Mouse (Mus musculus): ENCODE results near the gene Slc1a3.

Gene Slc1a3

DNA sequence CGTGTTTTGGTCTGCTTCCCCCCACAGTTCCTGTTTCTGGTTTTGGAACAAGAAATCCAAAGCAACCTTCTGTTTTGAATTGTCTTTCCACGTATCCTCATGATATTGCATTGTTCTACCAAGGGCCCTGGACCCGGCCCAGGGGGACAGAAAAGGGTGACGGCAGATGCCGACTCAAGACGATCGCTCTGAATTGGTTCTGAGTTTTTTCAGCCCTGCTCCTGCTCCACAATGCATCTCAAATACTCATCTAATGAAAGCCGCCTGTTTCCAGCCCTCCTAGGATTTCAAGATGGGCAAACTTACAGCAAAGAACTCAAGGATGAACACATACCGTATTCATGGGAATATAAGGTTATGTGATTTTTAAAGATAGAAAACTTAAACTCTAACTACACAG, 55.3 kb downstream of the Slc1a3 start:
- DNase-seq = no peak

DNA sequence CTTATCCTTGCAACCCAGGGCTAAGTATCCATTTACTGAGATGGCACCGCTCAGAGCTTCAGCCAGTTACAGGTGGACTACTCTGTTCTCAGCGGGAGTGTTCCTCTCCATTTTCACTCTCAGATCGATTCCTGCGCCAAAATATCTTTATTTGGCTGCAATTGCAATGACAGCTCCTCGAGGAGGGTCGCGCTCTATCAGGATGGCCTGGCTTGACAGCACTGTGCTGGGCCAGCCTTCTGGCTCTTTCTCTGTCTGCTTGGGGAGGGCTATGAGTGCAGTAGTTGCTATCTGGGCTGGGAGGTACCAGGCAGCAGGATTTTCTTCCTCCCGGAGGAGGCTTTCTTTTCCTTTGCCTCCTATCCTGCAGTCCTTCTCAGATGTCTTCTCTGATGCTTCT, 57.9 kb downstream of the Slc1a3 start:
- DNase-seq = no peak

DNA sequence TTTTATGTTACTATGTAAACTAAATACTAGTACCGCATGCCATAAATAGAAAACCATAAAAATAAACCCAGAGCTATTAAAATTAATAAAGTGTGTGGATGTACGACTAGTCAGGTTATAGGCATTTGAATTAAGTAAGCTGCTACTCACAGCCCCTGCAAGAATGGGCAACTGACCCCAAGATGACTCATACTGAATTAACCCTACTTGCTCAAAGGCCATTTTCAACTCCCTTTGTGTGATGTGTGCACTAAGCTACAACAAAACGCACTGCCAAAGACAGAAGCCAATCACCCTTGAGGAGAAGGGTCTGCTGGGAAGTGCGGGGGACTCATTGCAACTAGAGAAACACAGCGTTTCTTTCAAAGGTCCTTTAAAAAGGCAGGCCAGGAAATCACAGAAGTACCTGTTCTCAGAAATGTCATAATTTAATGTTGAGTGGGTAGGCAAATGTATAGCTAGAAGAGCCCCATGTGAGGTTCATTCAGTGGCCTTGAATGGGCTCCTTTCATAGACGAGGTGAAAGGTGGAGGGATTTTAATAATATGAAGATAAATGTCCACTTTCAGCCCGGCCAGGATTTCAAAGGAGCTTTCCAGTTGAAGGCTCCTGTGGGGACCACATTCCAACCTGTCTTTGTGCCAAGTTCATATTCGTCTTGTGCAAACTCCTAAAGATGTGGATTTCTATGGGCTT, 66.4 kb downstream of the Slc1a3 start:
- DNase-seq = no peak

DNA sequence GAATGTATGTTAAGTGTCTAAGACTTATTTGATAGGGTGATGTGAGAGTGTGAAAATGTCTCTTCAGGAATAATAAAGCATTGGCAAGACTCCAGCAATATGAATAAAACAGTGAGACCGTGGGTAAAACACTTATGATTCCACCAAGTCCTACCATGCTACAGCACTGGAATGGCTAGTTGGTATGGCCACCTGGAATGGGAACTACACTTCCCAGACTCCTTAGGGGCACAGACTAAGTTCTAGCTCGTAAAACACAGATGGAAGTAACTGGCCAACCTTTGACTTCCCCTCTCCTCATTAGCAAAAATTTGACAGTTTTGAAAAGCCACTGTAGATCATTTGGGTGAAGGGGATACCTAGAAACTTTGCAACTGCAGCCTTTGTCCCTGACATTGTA, 70.7 kb downstream of the Slc1a3 start:
- DNase-seq = no peak

DNA sequence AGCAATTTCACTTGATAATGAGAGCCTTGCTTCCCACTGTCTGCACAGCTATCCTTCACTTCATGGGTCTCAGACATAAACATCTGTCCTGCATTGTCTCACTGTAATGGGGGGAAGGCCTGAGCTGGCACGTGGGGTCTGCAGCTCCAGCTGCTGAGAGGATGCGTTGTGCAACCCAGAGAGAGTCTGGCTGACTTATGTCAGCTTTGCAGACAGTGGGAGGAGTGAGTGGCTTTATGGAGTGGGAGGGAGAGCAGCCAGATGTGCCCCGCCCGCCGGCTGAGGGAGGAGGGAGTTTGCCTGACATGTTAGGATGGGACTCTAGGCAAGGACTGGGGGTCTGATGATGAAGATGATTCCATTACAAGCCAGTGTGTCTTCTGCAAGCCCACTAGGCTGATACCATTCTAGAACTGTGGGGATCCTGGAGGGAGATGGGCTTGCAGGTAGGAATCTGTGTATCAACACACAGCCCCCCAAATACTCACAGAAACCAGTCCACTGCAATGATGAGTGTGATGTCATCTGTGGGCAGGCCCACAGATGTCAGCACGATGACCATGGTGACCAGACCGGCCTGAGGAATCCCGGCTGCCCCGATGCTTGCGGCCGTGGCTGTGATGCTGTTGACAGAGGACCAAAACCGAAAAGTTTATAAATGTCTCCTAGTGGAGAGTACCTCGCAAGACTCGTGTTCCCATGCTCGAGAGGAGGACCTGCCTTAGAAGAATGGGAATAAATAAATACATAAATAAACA, 71.8 kb downstream of the Slc1a3 start:
- no peak for DNase-seq

DNA sequence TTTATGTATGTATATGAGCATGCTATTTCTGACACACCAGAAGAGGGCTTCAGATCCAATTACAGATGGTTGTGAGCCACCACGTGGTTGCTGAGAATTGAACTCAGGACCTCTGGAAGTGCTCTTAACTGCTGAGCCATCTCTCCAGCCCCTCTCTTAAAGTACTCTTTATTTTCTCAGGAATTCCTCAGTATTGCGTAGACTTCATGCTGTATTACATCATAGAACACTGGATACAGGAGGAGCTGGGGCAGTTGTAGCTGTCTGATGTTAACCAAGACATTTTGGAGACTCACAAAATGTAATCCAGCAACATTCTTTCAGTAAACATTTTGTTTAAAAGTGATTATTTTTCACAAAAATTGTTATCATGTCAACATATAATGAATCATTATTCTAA, 73.3 kb downstream of the Slc1a3 start:
- DNase-seq = no peak

DNA sequence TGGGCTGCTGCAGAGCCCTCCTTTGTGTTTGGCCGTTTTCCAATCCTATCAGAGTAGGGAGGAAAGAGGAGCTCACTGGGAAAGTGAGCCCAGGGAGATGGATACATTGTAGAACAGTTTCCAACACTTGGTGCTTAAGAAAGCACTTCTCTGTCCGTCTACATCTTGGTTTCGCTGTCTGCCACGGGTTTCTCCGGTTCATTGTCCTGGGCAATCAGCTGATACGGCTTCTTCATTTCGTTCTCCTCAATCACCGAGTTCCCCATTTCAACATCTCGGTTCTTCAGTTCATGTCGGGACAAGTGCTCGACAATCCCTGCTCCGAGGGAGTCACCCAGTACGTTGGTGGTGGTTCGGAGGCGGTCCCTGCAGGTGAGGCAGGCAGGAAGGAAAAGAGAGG, 74.6 kb downstream of the Slc1a3 start:
- DNase-seq = no peak

DNA sequence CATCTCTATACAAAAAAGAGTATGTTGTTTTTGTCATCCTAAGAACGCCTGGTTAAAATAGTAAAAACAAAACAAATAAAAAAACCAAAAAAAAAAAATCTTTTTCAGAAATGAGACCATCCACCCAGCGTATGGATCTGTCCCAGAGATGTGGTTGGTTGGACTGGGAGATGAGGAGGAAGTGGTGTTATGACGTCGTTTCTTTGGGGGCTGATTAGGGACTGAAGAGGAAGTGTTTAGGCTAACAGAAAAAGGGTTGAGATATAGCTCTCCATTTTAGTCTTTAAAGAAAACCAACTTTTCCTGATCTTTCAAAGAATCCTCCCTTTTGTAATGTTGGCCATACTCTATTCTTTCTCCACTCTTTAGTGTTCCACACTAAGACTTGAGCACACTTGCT, 75.8 kb downstream of the Slc1a3 start:
- no peak for DNase-seq

DNA sequence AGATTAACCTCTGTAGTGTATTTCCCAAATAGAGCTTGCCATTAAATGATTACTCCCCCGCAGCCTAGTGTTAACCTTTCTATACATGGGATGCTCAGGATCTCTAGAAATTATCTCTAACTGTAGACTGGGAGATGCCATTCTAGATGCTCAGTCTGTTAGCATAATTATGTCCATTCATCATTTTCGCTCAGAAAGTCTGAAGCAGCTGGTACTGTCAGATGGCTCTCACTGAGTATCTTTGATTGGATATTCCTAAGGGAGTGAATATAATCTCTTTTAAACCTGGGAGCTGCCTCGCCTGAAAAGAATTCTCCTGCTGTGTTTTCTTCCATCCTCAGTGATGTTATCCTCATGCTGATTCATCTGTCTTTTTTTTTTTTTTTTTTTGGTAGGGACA, 76.2 kb downstream of the Slc1a3 start:
- DNase-seq = no peak

DNA sequence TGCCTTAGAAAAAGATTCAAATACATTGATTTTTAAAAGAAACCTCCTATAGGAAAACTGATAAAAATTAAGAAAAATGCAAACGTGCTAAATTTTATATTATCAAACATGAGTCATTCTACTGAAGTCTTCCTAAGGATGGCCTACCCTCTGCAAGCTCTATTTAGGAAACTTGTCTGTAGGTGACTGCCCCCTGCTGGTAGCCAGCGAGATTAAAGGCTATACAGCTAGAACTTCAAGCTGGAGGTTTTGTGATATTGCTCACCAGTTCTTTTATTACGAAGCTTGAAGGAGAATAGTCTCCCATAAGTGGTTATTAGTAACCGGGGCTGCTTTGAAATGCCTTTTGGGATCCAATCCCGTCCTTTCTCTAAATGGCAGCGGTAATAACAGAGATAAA, 77.2 kb downstream of the Slc1a3 start:
- DNase-seq = peak; percentile 73

DNA sequence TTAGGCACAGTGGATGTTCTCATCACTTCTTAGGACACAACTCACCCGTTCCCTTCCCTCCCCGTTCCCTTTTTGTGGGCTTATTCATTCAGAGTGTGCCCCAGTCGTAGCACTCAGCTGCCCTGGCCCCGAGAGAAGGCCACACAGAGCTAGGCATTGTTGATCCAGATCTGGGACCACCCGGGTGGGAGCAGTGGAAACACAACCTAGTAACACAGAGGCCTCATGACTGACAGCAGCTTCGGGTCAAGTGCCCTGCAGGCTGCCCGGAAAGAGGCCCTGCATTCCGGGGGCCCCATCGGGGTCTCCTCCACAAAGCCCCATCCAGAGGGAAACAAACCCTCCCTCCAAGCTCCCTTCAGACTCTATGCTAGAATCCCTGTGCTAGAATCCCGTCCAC, 78.2 kb downstream of the Slc1a3 start:
- DNase-seq = no peak

DNA sequence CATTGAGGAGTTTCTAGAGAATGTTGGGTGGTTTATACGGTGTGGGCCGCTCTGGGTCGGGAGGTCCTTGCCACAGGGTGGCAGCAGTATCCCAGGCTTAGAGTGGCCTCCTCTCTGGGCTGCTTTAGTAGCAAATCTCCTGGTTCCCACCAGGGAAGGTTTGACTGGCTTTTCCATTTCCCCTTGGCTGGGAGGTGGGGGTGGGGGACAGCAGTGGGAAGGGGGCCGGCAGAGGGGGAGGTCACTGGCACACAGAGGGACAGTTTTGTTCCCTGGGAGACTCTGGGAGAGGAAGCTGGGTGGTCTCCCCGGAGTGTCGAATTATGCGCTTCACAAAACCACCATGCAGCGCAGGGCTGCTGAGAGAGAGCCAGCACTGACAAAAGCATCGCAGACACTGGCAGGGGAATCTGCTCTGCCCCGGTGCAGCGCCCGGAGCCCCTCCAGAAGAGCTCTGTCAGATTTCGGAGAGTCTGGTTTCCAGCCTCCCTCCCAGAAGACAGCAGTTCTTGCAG, 81.2 kb downstream of the Slc1a3 start:
- peak; percentile 77 for DNase-seq

DNA sequence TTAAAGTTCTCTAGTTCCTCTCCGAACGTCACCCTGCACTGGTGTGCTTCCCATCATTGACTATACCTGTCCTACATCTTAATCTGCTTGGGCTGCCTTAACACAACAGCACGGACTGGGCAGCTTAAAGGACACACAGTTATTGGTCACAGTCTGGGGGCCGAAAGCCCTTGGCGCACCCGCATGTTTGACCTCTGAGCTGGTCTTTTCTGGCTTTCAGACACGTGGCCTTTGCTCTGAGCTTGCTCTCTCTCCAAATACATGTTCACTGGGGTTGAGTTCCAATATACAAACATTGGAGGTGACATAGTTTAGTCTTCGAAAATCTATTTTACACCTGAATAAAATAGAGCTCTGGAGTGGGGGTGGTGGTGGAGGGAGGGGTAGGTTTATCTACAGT, 82.4 kb downstream of the Slc1a3 start:
- no peak for DNase-seq

DNA sequence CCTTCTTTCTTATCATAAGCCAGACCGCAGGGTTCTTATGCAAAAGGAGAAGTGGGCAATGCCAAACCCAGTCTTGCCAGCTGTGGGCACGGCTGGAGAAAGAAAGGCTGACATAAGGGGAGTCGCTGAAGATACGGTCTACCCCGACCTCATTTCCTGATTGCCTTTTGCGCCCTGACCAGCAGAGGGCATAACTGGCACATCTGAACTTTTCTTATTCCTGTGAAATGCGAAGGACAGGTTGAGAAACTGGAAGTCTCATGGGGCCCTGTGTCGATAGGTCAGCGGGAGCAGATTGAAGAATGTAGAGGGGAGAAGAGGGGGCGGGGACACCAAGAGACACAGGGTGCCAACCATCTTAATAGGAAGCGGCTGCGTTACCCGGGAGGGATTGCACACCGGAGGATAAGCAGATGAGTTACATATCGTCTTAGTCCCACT, 83.4 kb downstream of the Slc1a3 start:
- peak; percentile 55 for DNase-seq

DNA sequence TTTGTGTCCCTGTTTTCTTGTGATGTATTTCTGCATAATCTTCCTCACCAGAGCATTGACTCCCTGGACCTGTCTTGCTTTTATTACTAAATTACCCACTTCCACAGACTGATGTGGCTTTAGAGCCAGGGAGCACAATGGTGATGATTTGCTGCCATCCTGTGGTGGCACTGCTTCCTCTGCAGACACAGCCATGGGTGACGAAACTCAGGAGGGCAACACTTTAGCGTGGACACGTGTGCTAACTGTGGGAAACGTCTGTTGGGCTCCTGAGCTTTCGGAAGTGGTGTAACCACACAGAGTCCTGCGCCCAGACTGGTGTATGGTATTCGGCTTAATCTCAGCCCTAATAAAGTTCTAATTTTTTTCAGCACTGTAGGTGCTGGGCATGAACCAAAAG, 85.2 kb downstream of the Slc1a3 start:
- DNase-seq = peak; percentile 53

DNA sequence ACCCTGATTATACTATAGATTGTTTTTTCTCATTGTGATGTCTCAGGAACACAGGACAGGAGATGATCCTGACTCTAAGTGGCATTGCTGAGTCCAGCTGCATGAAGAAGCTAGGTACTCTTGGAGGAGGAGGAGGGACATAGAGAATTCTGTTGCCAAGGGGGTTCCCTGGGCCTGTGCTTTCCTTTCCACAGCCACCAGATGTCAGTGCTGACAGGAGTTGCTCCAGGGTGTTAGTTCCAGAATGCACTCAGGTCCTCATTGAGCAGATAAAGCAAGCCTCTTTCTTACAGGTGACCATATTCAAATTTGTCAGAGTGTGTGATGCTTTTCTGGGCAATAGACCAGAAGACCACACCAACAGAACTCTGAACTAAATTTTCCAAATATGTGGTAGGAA, 86.7 kb downstream of the Slc1a3 start:
- no peak for DNase-seq

DNA sequence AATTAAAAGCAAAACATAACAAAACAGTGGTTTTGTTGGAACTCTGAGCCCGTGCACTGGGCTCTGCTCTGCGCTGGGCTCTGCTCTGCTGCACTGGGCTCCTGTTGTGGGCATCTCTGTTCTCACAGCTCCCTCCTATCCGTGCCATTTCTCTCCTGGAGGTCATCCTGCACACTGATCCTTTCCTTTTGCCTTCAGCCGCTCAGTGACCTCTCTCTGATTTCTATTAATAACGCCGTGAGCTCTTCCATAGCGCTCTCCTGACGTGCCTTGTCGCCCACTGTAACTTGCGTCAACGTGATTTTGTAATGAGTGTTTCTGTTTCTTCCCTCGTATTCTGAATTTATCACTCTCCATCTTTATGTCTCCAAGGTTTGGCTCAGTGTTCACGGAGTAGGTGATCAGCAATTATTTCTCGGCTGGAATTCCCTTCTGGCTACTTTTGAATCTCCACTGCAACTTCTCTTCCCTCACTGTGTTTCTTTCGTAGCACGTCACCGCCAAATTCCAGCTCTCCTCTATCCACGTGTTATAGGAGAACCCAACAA, 91.0 kb downstream of the Slc1a3 start:
- no peak for DNase-seq

DNA sequence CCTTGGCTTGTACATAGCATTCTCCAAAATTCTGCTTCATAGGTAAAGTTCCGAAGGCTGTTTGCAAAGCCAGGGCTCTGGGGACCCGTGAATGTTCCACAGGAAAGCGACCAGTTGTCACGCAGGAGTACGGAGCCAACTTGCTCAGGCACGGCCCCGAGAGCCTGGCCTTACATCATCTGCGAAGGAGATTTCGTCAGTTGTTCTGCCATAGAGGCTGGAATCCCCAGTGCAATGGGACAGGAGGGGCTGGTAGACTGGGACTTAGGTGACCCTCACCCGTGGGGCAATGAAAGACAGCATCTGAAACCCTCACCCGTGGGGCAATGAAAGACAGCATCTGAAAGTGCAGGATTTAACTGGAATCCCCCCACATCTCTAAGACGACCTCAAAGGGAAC, 94.3 kb downstream of the Slc1a3 start:
- no peak for DNase-seq

DNA sequence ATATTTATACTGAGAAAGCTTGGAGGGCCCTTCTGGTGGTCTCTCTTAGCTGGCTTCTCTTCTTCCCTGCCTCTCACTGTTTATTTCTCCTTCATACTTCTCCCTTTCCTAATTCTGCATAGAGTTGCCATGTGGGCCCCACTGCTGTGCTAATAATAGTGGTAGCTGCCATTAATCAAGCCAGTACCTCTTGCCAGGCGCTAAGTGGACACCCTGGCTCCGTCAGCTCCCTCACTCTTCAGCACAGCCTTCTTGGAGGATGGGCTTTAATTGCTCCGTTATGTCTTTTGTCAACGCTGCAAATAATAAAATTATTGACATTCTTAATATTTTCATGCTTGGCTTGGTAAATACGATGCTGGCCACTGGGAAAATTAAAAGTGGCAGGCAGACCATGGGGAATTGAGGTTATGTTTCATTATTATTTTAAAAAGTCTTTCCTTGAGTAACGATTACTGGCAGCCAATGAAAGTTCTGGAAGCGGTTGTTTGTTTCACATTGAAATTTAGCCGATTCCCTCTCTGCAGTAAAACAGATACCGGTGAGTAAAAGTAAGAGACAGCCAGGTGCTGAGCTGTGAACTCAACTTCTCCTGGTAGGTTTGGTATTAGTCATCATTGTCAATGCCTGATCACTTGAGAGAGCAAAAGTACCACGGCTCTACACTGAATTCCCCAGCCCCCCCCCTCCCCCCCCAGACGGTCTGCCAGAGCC, 94.9 kb downstream of the Slc1a3 start:
- DNase-seq = no peak

DNA sequence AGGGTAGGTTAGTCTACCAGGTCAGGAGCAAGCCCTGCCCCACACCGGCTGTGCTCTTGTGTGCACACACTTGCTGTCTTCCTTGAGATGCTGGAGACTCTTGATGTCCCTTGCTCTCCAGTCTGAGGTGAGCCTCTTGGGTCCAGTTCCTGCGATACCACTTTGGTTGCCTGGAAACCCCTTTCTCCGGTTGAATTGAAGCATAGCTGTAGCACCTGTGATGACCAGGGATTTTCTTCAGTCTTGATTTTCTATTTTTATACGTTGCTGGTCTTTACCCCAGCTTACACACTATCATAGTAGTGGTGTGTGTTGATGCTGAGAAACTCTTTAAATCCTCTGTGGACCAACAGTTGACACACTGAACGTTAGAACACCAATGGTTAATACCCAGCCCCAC, 95.9 kb downstream of the Slc1a3 start:
- no peak for DNase-seq

DNA sequence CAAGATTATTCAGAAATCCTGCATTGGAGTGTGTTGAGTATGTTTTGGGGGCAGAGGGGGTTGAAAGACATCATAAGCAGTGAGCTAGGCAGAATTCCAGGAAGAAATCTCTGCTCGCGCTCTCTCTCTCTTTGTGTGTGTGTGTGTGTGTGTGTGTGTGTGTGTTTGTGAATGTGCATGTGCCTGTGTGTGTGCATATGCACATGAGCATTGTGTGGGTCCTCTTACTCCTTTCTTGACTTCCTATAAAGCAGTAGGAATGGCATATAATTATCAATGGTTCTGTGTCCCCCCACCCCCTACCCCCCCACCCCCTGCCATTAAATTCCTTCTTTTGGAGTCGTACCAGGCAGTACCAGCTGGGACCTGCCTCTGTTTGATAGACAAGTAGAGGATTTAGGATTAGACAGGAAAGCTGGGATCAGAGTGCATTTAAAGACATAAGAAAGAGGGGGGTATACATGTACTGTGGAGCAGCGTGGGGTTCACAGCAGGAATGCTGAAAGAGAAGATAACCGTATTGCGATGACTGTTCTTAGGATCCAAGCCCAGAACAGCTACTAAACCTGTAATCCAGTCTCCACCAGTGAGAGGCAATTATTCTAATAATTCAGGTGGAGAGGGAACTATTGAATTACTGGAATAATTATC, 104.9 kb downstream of the Slc1a3 start:
- DNase-seq = no peak

DNA sequence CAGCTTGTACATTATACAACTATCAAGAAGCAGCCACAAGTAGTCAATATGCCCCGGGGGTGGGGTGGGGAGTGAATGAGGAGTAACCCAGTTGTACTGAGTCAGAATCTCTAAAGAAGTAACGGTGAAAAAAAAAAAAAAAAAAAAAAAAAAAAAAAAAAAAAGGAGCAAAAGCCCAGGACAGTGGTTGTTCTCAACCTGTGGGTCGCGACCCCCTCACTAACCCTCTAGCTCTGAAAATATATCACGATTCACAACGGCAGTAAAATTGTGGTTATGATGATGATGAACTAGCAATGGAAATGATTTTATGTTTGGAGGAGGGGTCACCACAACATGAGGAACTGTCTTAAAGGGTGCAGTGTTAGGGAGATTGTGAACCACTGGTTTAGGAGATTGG, 108.2 kb downstream of the Slc1a3 start:
- DNase-seq = no peak
